Mouse (Mus musculus) ES-E14 (cell line): ENCODE results near the gene Zbtb2.

Experiments used
- MAFK ChIP-seq: IDR thresholded peaks from 2 replicates; pipeline ENCODE4 v1.6.1; 2014; ENCODE audit warnings: mild to moderate bottlenecking, low read depth, low read length, inconsistent platforms; ENCODE audit not compliant: insufficient read depth
- ZC3H11A ChIP-seq: IDR thresholded peaks from 2 replicates; pipeline ENCODE4 v1.6.1; 2012; ENCODE audit warnings: low read depth, mild to moderate bottlenecking, inconsistent platforms, low read length, borderline replicate concordance

GRCm38 (mm10) chr10:4387701-4388383 lies at the start of gene Zbtb2:
- TF ChIP-seq MAFK, result no peak
- no peak for TF ChIP-seq ZC3H11A
